Mouse (Mus musculus) ovary, postnatal 14 days (tissue): ENCODE data around the gene Itgb2.

ENCODE experiments used
- DNase-seq: peaks from one replicate; pipeline ENCODE4 v3.0.0; 2022; ENCODE audit warnings: low spot score

Gene Itgb2

GRCm38 (mm10) chr10:77530140-77530539 lies at the start of gene Itgb2:
Gene Itgb2, plus strand, starts transcription at chr10:77530252.
- DNase-seq, result no peak

DNA sequence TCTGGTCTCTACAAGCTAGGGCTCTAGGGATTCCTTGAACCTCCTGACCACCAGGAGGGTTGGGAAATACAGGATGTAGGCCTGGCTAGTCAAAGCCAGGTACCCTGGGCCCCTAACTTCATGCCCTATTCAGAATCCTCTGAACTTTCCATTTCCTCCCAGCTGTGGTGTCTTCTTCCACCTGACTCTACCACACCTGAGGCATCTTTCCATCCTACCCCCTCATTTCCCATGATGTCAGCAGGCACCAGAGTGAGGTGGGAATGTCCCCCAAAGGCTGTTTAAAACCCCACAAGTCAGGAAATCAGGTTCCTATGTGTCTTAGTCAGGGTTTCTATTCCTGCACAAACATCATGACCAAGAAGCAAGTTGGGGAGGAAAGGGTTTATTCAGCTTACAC lies 48.2 kb upstream of the Itgb2 start:
- DNase-seq, result no peak

DNA sequence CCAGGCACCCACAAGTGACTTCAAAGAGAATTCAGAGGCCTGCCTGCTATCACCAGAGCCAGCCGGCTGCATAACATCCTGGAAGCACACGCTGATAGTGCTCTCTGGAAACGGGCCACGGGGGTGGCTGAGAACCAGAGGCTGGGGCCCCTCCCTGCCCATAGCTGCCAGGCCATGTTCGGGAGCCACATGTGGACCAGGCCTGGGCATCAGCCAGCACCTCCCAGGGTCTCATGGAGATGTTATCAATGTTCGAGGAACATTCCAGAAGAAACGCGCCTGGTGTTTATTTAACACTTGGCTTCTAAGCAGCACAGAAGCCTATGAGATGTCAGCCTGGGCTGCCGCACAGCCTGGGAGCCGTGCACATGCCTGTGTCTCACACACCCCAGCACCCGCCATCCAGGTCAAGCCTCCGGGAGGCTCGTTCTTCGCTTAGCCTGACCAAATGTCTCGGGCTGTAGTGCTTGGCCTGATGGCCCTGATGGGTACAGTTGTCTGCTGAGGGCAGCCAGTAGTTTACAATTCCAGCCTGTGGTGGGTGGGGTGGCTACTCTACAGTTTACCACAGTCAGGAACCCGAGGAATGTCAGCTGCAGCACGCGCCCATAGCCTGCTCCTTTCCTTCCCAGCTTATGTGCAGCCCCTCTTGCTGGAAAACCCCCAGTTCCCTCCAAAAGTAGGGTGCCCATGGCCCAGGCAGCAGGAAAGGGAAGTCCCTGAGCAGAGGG lies 45.7 kb upstream of the Itgb2 start:
- peak; percentile 50 for DNase-seq

DNA sequence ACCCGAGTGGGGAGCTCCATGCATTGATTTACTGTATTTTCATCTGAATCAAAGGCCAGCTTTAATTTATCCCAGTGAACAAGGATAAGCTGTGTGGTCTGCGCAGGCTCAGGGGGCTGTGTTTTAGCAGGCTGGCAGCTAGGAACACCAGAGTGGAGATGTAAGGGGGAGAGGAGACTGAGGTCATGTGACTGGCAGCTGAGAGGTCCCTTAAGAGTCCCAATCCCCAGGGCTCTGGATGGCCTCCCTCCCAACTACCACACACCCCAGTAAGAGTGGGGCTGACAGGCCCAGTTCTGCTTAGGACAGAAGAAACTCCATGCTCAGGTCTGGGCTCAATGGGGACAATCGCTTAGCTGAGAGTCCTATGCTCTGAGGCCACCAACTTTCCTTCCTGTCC lies 44.3 kb upstream of the Itgb2 start:
- no peak for DNase-seq

GRCm38 (mm10) chr10:77488168-77488567 lies 41.9 kb upstream of the Itgb2 start:
- no peak for DNase-seq

DNA sequence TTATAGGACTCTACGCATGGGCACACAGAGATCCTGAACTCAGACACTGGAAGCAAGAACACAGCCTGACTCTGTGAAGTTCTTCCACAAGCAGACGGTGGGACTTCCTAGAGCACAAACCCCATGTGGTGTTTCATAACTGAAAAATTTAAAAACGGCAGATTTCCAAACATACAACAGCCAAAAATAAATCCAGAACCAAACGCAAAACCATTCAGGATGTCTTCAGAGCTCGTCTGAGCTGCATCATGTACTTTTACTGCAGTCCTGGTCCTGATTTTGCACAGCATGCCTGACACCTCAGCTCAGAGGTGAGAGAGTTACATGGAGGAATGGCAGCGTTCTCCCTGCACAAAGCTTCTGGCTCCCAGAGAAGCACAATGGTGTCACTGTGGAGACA lies 38.5 kb upstream of the Itgb2 start:
- DNase-seq, result no peak

DNA sequence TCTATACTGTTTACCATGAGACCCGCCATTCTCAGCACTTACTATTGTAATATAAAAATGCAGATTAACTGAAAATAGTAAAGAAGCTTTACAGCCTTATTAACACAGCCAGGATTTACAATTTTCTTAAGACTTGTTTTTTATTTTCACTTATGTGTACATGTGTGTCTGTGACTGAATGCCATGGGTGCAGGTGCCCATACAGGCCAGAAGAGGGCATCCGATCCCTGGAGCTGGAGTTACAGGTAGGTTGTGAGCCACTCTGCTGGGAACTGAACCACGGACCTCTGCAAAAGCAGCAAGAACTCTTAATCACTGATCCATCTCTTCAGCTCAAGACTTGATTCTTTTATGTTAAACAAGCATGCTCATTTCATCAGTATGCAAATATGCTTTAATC lies 37.2 kb upstream of the Itgb2 start:
- no peak for DNase-seq

- no peak for DNase-seq
These were observed 32.9 kb upstream of the Itgb2 start for GRCm38 (mm10) chr10:77497185-77497584.

DNA sequence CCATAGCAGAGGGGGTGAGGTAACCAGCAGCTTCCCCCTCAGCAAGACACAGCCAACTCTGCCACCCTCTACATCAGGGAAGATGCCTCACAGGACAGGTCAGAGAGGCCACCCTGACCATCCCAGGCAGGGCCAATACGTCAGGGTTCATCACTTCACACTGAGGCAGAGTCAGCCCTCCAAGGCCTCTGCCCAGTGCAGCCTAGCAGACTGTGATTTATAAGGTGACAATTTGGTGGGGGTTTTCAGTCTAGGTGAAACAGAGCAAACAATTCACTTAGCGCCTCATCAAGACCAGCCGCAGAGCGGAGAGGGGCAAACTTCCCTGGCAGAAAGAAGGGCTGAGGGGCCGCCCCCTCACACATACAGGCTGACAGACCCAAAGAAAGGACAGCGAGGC lies 31.8 kb upstream of the Itgb2 start:
- DNase-seq, result no peak

DNA sequence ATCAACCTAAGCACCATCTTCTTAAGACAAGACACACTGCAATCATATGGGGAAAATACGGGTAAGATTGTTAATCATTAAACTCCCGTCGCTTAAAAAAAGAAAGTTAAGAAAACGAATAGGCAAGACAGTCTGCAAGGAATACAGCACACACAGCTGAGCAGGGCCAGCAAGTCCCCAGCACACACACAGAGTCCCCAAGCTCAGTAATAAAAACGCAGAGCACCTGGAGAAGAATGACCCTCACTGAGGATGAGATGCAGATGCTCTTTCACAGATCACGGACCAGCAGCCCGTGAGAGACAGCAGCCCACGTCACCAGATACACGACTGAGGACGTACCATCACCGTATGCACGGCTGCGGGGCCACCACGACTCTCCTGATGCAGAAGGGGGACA lies 29.4 kb upstream of the Itgb2 start:
- DNase-seq, result no peak

DNA sequence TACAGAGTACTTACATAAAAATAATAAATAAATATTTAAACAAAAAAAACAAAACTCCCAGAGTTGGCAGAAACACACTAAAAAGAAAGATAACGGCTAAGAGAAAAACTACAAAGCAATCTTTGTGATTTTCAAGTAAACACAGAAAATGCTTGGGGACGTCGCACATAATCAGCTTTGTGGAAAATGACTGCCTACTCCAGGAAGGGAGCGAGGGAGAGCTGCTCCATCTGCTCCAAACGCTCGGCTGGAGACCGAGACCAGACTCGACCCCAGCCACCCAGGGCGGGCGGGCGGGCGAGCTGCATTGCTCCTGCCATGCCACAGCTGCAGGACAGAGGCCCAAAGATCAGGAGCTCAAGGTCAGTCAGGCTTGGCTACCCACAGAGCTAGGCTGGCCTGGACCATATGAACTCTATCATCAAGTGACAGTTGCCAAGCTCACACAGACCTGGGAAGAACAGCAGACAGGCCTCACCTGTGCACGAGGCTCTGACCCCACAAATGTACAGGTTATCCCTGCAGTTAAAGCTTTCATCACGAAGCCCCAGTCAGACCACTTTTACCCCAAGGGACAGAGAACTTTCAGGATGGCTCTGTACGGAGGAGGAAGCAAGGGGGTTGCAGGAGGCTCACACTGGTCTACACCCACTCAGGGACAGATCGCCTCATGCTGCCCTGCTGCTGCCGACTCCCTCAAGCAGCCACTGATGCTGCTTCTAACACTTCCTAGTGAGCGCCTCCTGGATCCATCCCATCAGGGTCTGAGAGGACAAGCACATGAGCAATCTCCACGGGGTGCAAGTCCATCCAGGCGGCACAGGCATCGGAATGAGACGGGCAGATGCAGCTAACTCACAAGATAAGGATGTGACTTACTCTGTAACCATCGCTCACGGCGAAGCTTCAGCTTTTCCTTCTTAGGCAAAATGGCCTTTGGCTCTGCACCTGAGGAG lies 26.8 kb upstream of the Itgb2 start:
- no peak for DNase-seq

DNA sequence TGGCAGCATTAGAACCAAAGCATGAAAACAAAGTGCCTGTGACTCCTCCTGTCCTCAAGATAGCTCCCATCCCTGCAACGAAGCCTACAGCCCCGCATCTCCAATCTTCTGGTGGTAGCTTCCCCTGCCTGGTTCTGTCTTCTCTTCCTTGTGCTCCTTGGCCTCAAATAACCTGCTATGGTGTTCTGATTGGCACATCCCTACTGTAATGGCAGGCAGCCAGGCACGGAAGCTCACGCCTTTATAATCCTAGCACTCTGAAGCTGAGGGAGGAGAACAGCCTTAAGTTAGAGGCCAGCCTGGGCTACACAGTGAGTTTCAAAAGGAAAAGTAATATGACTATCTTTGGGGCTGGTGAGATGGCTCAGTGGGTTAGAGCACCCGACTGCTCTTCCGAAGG lies 25.9 kb upstream of the Itgb2 start:
- no peak for DNase-seq

GRCm38 (mm10) chr10:77506526-77506925 lies 23.5 kb upstream of the Itgb2 start:
- DNase-seq, result no peak

DNA sequence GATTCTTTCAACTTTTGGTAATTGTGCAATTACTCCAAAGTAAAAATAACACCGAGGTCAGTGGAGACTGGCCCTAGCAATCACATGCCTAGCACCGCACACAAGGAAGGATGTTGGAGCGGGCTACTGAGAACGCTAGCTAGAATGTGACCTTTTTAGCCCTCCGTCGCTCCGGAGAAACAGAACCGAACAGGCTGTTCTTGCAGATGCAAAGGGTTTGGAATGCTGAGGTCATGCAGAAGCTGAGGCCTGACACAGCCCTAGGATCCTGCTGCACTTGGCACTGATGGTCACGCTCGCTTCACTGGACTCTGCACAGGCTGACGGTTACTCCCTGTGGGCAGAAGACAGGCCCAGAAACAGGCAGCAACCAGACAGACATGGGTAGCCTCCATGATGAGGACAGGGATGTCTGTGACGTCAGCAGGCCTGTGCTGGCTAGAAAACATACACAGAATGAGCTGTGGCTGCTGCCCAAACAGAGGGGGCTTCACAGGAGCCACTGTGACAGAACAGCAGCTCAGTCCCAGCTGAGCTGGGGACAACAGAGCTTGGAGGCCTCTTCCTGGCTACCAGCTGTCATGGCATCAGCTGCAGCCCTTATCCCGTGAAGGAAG lies 23.0 kb upstream of the Itgb2 start:
- no peak for DNase-seq

- DNase-seq, result no peak
These were observed 22.3 kb upstream of the Itgb2 start for GRCm38 (mm10) chr10:77507779-77508178.

DNA sequence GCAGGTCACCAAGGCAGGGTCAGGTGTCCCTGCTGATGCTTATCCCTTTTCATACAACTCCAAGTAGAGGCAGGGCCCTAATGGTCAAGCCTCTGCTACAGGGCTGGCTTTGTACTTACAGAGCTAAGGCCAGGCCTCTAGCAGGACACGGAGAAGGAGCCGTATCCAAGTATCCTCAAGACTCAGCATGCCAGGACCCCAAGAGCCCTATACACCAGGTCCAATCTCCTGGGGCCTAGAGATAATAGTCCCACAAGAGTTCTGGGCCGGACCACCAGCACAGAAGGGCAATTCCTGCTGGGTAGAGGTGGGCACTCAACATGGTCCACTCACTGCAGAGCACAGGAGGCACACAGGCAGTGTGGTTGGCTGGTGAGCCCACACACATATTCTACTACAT lies 21.3 kb upstream of the Itgb2 start:
- no peak for DNase-seq

- peak; percentile 86 for DNase-seq
These were observed 20.5 kb upstream of the Itgb2 start for GRCm38 (mm10) chr10:77509403-77510187.

GRCm38 (mm10) chr10:77510225-77510982 lies 19.6 kb upstream of the Itgb2 start:
- no peak for DNase-seq

GRCm38 (mm10) chr10:77515385-77516348 lies 14.4 kb upstream of the Itgb2 start, which contains the start of gene Fam207a:
Gene Fam207a, minus strand, starts transcription at chr10:77515785.
- peak; percentile 85 for DNase-seq

DNA sequence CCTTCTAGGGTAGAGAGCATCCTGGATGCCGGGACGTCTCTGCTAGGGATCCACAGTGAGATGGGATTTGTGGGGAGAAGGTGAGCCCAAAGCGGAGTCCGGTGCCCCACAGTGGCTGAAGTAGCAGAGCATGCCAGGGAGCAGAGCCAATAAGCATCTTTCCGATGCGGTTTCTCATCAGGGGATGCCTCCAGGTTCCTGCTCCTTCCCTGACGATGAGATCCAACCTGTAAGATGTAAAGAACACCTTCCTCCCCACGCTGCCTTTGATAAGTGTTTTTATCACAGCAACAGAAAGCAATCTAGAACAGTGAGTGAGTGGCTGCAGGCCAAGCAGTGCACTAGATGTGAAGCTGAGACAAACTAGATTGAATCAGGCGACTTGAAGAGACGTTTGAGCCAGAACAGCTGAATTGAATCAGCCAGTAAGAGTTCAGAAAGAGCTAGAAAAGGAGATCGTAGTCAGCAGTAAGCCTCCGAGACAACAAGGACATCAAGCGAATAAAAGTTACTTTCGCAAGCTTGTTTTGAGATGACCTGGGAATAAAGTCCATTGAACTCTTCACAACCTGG lies 13.6 kb upstream of the Itgb2 start:
- no peak for DNase-seq
